Mouse (Mus musculus) heart, postnatal 0 days (tissue): Measurements from ENCODE around the gene Snx32. TPM values are rescaled to one million over a fixed set of nuclear protein-coding genes. Genes with fewer than 3 reads are reported as not detected.

Experiments
- ATAC-seq: fragments of 200-750 bp; cut with Nextera tagmentation; 2 replicates; pipeline ENCODE4 v1.8.0; 2017; ENCODE audit warnings: low read depth, moderate number of reproducible peaks, moderate library complexity; ENCODE audit not compliant: insufficient read depth
- DNase-seq: peaks from one replicate; pipeline ENCODE4 v3.0.0-alpha.2; 2016; ENCODE audit warnings: low spot score
- H3K27ac ChIP-seq: fragments of 300-500 bp; sonication (generic); 2 replicates; pipeline ENCODE4 v1.5.1; 2014; ENCODE audit warnings: low read depth, mild to moderate bottlenecking
- H3K27me3 ChIP-seq: fragments of 300-500 bp; sonication (generic); 2 replicates; pipeline ENCODE4 v1.6.1; 2014; ENCODE audit warnings: low read length, mixed read lengths; ENCODE audit not compliant: control insufficient read depth, insufficient read depth
- H3K36me3 ChIP-seq: fragments of 300-500 bp; sonication (generic); replicated peaks from 2 replicates; pipeline ENCODE4 v1.6.1; 2014; ENCODE audit warnings: low read length, mixed read lengths; ENCODE audit not compliant: control insufficient read depth, insufficient read depth
- H3K4me1 ChIP-seq: fragments of 300-500 bp; sonication (generic); 2 replicates; pipeline ENCODE4 v1.6.1; 2014; ENCODE audit warnings: antibody characterized with exemption; ENCODE audit not compliant: control insufficient read depth, insufficient read depth
- H3K4me2 ChIP-seq: fragments of 300-500 bp; sonication (generic); 2 replicates; pipeline ENCODE4 v1.6.1; 2014; ENCODE audit warnings: low read depth, mild to moderate bottlenecking, low read length, moderate library complexity
- H3K4me3 ChIP-seq: fragments of 300-500 bp; sonication (generic); 2 replicates; pipeline ENCODE4 v1.5.1; 2014; ENCODE audit warnings: low read depth, low read length
- H3K9ac ChIP-seq: fragments of 300-500 bp; sonication (generic); replicated peaks from 2 replicates; pipeline ENCODE4 v1.6.1; 2014; ENCODE audit warnings: low read depth, low read length, mixed read lengths
- H3K9me3 ChIP-seq: fragments of 300-500 bp; sonication (generic); replicated peaks from 2 replicates; pipeline ENCODE4 v1.6.1; 2016; ENCODE audit warnings: low read length; ENCODE audit not compliant: control insufficient read depth
- CTCF ChIP-seq: IDR thresholded peaks from 2 replicates; pipeline ENCODE4 v1.5.1; 2016; ENCODE audit warnings: antibody characterized with exemption, control low read depth, low read depth
- EP300 ChIP-seq: IDR thresholded peaks from 2 replicates; pipeline ENCODE4 v1.6.1; 2016; ENCODE audit warnings: antibody characterized with exemption, low read depth
- WGBS: fragments of 180-500 bp; shearing (Covaris S2); extraction: QIAGEN DNeasy Blood & Tissue Kit; methylation state at CpG from one replicate; pipeline ENCODE4 v1.1.7; 2014; 5-methylcytosine and 5-hydroxymethylcytosine counted together
- polyA plus RNA-seq: library from polyadenylated mRNA; unstranded; fragments of >200 nt; fragmentation: Nextera tagmentation; extraction: Ambion mirVana; gene quantifications from 2 replicates; pipeline ENCODE4 v1.2.1, GENCODE M21; 2015
- total RNA-seq: library from RNA; depleted of rRNA; stranded (reverse); fragments of >200 nt; gene quantifications from 2 replicates; pipeline ENCODE4 v1.2.3, GENCODE M21; 2014; ENCODE audit warnings: low replicate concordance; rRNA removed

Gene Snx32
- total RNA-seq (8.6 and 22.6 TPM in 2 replicates), polyA plus RNA-seq (9.1 and 9.3 TPM in 2 replicates)

GRCm38 (mm10) chr19:5510031-5511026 lies at the start of gene Snx32:
TSS of gene Snx32 (minus strand) at chr19:5510538.
- Histone ChIP-seq H3K36me3 (no peaks in the 10 kb centered on the region), H3K9me3 (no peaks in the 10 kb centered on the region), H3K4me1 (peaks cover 30% of the 10 kb centered on the region), H3K27ac (peak within 1 kb of the TSS; percentile 59), H3K4me2 (peak within 1 kb of the TSS; percentile 92), H3K4me3 (peak within 1 kb of the TSS; percentile 55), H3K27me3 (no peaks in the 10 kb centered on the region), H3K9ac (peak within 1 kb of the TSS; percentile 62)
- peak; percentile 100 for DNase-seq
- peak; percentile 100 for ATAC-seq
- 2% methylated on average over 47 of the region's 47 CpGs for WGBS
- no peak for TF ChIP-seq EP300
- TF ChIP-seq CTCF, result peak; percentile 35

- WGBS, result under 1% methylated on average over 69 of the region's 69 CpGs
- Histone ChIP-seq H3K27ac (no peak overlapping the region), H3K27me3 (peaks cover 87% of the 10 kb centered on the region), H3K4me1 (peaks cover 15% of the 10 kb centered on the region), H3K9me3 (no peaks in the 10 kb centered on the region), H3K4me2 (peak overlapping the region; percentile 62), H3K36me3 (no peaks in the 10 kb centered on the region), H3K4me3 (peak overlapping the region; percentile 40), H3K9ac (no peak overlapping the region; the same call in 1 of the 2 replicates)
- TF ChIP-seq CTCF (no peak), EP300 (no peak)
- DNase-seq, result no peak
- no peak; the same call in 1 of the 2 replicates for ATAC-seq
Observed at GRCm38 (mm10) chr19:5559631-5560456, 49.5 kb upstream of the Snx32 start.

GRCm38 (mm10) chr19:5559229-5559628 lies 48.9 kb upstream of the Snx32 start:
- DNase-seq, result no peak
- H3K4me3 ChIP-seq, result no peak overlapping the region
- no peak overlapping the region for H3K4me2 ChIP-seq
- WGBS, result 25% methylated on average over 8 of the region's 8 CpGs
- H3K27me3 ChIP-seq, result peaks cover 80% of the 10 kb centered on the region
- TF ChIP-seq EP300, result no peak
- TF ChIP-seq CTCF, result no peak
- no peaks in the 10 kb centered on the region for H3K36me3 ChIP-seq
- no peak overlapping the region for H3K27ac ChIP-seq
- no peak for ATAC-seq
- H3K9ac ChIP-seq, result no peak overlapping the region
- H3K4me1 ChIP-seq, result peaks cover 15% of the 10 kb centered on the region
- H3K9me3 ChIP-seq, result no peaks in the 10 kb centered on the region

GRCm38 (mm10) chr19:5558770-5559169 lies 48.4 kb upstream of the Snx32 start:
- Histone ChIP-seq H3K4me1 (peaks cover 15% of the 10 kb centered on the region), H3K4me3 (no peak overlapping the region), H3K27me3 (peaks cover 76% of the 10 kb centered on the region), H3K27ac (no peak overlapping the region), H3K36me3 (no peaks in the 10 kb centered on the region), H3K9me3 (no peaks in the 10 kb centered on the region), H3K9ac (no peak overlapping the region), H3K4me2 (no peak overlapping the region)
- no peak for ATAC-seq
- no peak for DNase-seq
- 50% methylated on average over 8 of the region's 8 CpGs for WGBS
- no peak for TF ChIP-seq CTCF
- no peak for TF ChIP-seq EP300

GRCm38 (mm10) chr19:5558169-5558568 lies 47.8 kb upstream of the Snx32 start:
- H3K27ac ChIP-seq, result no peak overlapping the region
- no peaks in the 10 kb centered on the region for H3K9me3 ChIP-seq
- H3K4me3 ChIP-seq, result no peak overlapping the region
- H3K36me3 ChIP-seq, result no peaks in the 10 kb centered on the region
- peaks cover 72% of the 10 kb centered on the region for H3K27me3 ChIP-seq
- ATAC-seq (no peak), DNase-seq (no peak)
- H3K4me1 ChIP-seq, result peaks cover 15% of the 10 kb centered on the region
- no peak overlapping the region for H3K4me2 ChIP-seq
- 44% methylated on average over 7 of the region's 7 CpGs for WGBS
- TF ChIP-seq EP300 (no peak), CTCF (no peak)
- H3K9ac ChIP-seq, result no peak overlapping the region
